Mouse (Mus musculus): ENCODE results near the gene Acp6. TPM values are rescaled to one million over a fixed set of nuclear protein-coding genes. Genes with fewer than 3 reads are reported as not detected.

Gene Acp6
- total RNA-seq, 2 experiments from 2014 or later, result 17.6 to 17.9 TPM

- DNase-seq (ENCODE audit: low spot score in 2 of 2), result peak in 1 of 2 experiments; percentile 60
These were observed 26.7 kb downstream of the Acp6 start for GRCm38 (mm10) chr3:97185098-97185860.

DNA sequence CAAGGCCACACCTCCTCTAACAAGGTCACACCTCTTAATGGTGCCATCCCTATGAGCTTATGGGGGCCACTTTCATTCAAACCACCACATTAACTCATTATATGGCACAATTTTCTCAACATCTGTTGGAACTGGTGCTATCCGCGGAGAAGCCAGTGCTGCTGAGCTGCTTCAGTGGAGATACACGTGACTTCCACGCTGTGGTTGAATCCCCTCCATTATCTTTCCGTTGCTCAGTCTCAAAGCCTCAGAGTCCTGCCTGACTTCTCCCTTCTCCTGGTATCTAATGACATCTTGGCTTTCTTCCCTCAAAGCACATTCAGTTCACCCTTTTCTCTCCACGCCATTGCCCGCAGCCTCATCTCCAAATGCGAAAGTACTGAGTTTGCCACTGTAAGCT lies 38.0 kb downstream of the Acp6 start:
- no peak for DNase-seq (ENCODE audit: low spot score in 2 of 2)

GRCm38 (mm10) chr3:97199261-97199660 lies 40.7 kb downstream of the Acp6 start:
- no peak for DNase-seq (ENCODE audit: low spot score in 2 of 2)

DNA sequence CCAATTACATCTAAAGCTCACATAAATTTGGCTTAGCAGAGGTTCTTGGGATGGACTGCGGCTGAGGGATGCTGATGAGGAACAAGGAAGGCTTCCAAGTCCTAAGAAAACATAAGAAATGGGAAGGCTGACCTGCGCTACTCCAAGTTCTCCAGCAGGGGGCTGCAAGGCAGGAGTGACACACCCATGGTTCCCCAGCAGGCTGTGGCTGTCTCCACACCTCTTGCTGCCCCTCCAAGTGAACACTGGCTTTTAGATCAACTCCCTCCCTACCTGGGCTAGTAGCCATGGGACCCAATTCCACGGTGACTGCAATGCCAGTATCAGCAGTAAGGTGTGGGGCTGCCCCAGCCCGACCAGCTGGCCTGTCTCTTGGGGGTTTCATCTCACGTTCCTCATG lies 43.4 kb downstream of the Acp6 start:
- peak in 1 of 2 experiments; percentile 69 for DNase-seq (ENCODE audit: low spot score in 2 of 2)

DNA sequence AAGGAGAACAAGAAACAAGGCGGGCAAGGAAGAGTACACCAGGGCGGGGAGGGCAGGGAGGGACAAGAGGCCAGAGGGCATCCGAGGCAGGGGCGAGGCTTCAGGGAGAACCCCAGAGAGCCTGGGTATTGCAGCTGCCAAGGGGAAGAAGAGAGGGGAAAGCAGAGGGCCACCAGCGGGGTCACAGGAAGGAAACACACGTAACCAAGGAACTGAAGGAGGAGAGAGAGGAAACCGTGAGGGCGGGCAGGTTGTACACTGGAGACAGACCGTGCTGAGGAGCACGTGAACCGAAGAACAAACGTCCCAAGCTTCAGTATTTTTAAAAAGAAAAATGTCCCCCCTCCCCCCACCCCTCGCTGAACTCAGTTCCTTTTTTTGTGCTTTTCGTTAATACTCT lies 45.3 kb downstream of the Acp6 start:
- no peak for DNase-seq (ENCODE audit: low spot score in 2 of 2)

GRCm38 (mm10) chr3:97206521-97206920 lies 47.9 kb downstream of the Acp6 start:
- DNase-seq (ENCODE audit: low spot score in 2 of 2), result no peak

GRCm38 (mm10) chr3:97209351-97209750 lies 50.8 kb downstream of the Acp6 start:
- DNase-seq (ENCODE audit: low spot score in 2 of 2), result no peak

DNA sequence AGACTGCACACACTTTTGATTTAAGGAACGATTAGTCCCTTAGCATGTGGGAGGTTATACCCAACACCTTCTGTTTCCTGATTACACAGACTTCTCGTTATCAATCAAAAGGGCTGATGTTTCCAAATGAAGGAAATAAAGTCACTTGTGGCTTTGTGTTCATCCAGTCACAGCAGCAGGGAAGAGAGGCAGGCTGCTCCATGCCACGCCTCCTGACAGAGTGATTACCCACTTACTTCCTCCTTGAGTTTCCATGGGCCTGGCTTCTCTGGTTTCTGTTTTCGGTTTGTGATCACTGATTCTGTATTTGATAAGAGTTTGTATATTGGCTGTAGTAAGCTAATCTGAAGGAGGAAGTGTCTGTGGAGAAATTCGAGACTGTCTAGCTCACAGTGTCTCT lies 52.6 kb downstream of the Acp6 start:
- no peak for DNase-seq (ENCODE audit: low spot score in 2 of 2)

- DNase-seq (ENCODE audit: low spot score in 2 of 2), result no peak
These were observed 55.3 kb downstream of the Acp6 start for GRCm38 (mm10) chr3:97213871-97214270.

DNA sequence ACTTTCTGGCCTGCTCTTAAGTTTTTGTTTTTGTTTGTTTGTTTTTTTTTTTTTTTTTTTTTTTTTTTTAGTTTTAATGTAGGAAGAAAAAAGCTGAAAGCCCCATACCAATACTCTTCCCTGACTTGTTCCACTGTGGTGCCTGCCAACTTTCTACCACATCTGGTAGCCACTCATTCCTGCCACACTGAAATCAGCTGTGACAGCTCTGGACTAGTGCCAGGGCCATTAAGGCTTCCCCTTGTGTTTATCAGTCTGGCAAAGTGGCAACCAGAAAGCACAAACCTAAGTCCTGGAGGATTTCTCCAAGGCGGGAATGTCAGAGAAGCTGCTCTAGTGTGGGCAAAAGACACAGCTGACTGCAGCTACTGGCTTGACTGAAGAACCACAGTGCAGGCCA lies 55.9 kb downstream of the Acp6 start:
- DNase-seq (ENCODE audit: low spot score in 2 of 2), result peak in 1 of 2 experiments; percentile 37

- no peak for DNase-seq (ENCODE audit: low spot score in 2 of 2)
These were observed 56.9 kb downstream of the Acp6 start for GRCm38 (mm10) chr3:97215526-97215925.

GRCm38 (mm10) chr3:97223261-97223660 lies 64.7 kb downstream of the Acp6 start:
- DNase-seq (ENCODE audit: low spot score in 2 of 2), result no peak

- no peak for DNase-seq (ENCODE audit: low spot score in 2 of 2)
These were observed 66.7 kb downstream of the Acp6 start for GRCm38 (mm10) chr3:97225231-97225630.

DNA sequence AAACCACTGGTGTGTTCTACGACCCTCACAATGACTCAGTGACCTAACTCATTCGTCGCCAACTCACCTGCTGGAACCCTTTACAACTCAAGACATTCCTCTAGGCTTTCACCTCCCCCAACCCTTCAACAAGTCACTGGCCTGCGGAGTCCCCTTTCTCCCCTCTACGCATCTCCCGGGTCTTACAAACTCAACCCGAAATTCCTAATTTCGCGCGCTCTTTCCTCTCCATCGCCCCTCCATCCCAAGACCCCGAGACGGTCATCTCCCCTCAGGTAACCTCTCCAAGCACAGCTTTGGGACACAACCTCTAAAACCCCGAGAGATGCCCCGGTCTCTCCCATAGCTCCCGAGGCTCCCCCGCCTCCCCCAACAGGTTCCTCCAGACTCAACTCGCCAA lies 68.1 kb downstream of the Acp6 start:
- no peak for DNase-seq (ENCODE audit: low spot score in 2 of 2)

Other genes starting within 250 kb of the Acp6 start
- gene Gja8, start 232.8 kb upstream of the Acp6 start, total RNA-seq (2021), result not detected
- 10 to 100 TPM; 24.1 to 26.5 TPM for gene Bcl9, start 139.1 kb downstream of the Acp6 start, total RNA-seq (2021)

All from gastrocnemius, postnatal 4 days (tissue).